Mouse (Mus musculus): ENCODE data around the gene Huwe1. TPM values are rescaled to one million over a fixed set of nuclear protein-coding genes. Genes with fewer than 3 reads are reported as not detected.

Gene Huwe1
- polyA plus RNA-seq (2021; fragmentation: Nextera tagmentation), result 20.9 and 28.7 TPM in 2 replicates
- long read RNA-seq, experiment 1, partial matches to known transcripts, result 49 of 65 reads
- long read RNA-seq, experiment 1, other reads (novel, unspliced or antisense), result 16 of 65 reads
- long read RNA-seq, experiment 2, partial matches to known transcripts, result 32 of 47 reads
- long read RNA-seq, experiment 2, other reads (novel, unspliced or antisense), result 15 of 47 reads

GRCm38 (mm10) chrX:151800701-151801511 is at the start of gene Huwe1:
Huwe1 (plus strand) TSS chrX:151800807.

Other genes starting within 250 kb of the Huwe1 start
- 105 and 141 TPM in 2 replicates for gene Hsd17b10, start 201.0 kb downstream of the Huwe1 start, polyA plus RNA-seq (2021; fragmentation: Nextera tagmentation)
- gene Ribc1, start 215.5 kb downstream of the Huwe1 start, polyA plus RNA-seq (2021; fragmentation: Nextera tagmentation), result 0.22 and 0.39 TPM in 2 replicates
- gene Smc1a, start 215.6 kb downstream of the Huwe1 start, polyA plus RNA-seq (2021; fragmentation: Nextera tagmentation), result 19.3 and 22.7 TPM in 2 replicates

Data from left cerebral cortex, adult 6 months (tissue).